Mouse (Mus musculus) CH12.LX (cell line): Measurements from ENCODE around the gene Dkk3. TPM values are rescaled to one million over a fixed set of nuclear protein-coding genes. Genes with fewer than 3 reads are reported as not detected.

Source experiments
- DNase-seq: peaks from one replicate; pipeline ENCODE4 v3.0.0-alpha.2; 2013; ENCODE audit errors: extremely low read depth
- H3K27ac ChIP-seq: 2 replicates; pipeline ENCODE4 v1.5.1; 2012; ENCODE audit warnings: low read depth, mild to moderate bottlenecking, control low read depth, moderate library complexity; ENCODE audit not compliant: insufficient read depth
- H3K27me3 ChIP-seq: replicated peaks from 2 replicates; pipeline ENCODE3; 2012; ENCODE audit warnings: inconsistent platforms
- H3K36me3 ChIP-seq, 2 experiments: replicated peaks in 1 of 2; 2 replicates each; pipeline versions ENCODE3 to v1.6.1; 2012; ENCODE audit warnings: inconsistent platforms in 1 of 2, low read length in 1 of 2, mild to moderate bottlenecking in 1 of 2, mixed read lengths in 1 of 2, moderate library complexity in 1 of 2; ENCODE audit not compliant: control insufficient read depth in 1 of 2, insufficient read depth in 1 of 2
- H3K4me1 ChIP-seq, 2 experiments: 2 replicates each; pipeline ENCODE4 v1.6.1; 2012; ENCODE audit warnings: inconsistent platforms in 1 of 2, moderate library complexity in 1 of 2; ENCODE audit not compliant: insufficient read depth in 2 of 2, control insufficient read depth in 1 of 2
- H3K4me2 ChIP-seq: 2 replicates; pipeline ENCODE4 v1.6.1; 2012; ENCODE audit warnings: low read depth, mild to moderate bottlenecking, control low read depth; ENCODE audit not compliant: poor library complexity, insufficient read depth, severe bottlenecking
- H3K4me3 ChIP-seq, 3 experiments: fragments of 150-350 bp in 1 of 3; sonication (generic) in 1 of 3; replicated peaks in 1 of 3; 2 replicates each; pipeline versions ENCODE3 to v1.5.1; 2011 to 2012; ENCODE audit warnings: low read depth in 2 of 3, low read length in 2 of 3, mild to moderate bottlenecking in 2 of 3, moderate library complexity in 2 of 3, control low read depth in 1 of 3, improper control_type of control experiment in 1 of 3, inconsistent platforms in 1 of 3, mixed read lengths in 1 of 3; ENCODE audit not compliant: poor library complexity in 1 of 3
- H3K79me2 ChIP-seq: replicated peaks from 2 replicates; pipeline ENCODE4 v1.6.1; 2012; ENCODE audit warnings: mild to moderate bottlenecking, moderate library complexity; ENCODE audit not compliant: control insufficient read depth, poor library complexity, insufficient read depth, severe bottlenecking; ENCODE audit errors: extremely low read depth
- H3K9ac ChIP-seq: 2 replicates; pipeline ENCODE4 v1.6.1; 2012; ENCODE audit warnings: low read depth, mild to moderate bottlenecking, control low read depth, moderate library complexity; ENCODE audit not compliant: insufficient read depth
- H3K9me3 ChIP-seq: replicated peaks from 2 replicates; pipeline ENCODE3; 2012; ENCODE audit warnings: low read length, inconsistent platforms, mixed read lengths
- BHLHE40 ChIP-seq: IDR thresholded peaks from 2 replicates; pipeline ENCODE4 v1.6.1; 2011; ENCODE audit warnings: mild to moderate bottlenecking, low read depth, low read length, improper control_type of control experiment
- CHD2 ChIP-seq: IDR thresholded peaks from 2 replicates; pipeline ENCODE4 v1.6.1; 2011; ENCODE audit warnings: low read length, improper control_type of control experiment
- CTCF ChIP-seq, 2 experiments: IDR thresholded peaks in 1 of 2; conservative IDR thresholded peaks in 1 of 2; 2 replicates each; pipeline ENCODE4 v1.5.1; 2011 to 2012; ENCODE audit warnings: low read depth in 2 of 2, low read length in 2 of 2, improper control_type of control experiment in 1 of 2, inconsistent platforms in 1 of 2, mild to moderate bottlenecking in 1 of 2, moderate library complexity in 1 of 2
- ELF1 ChIP-seq: IDR thresholded peaks from 2 replicates; pipeline ENCODE4 v1.6.1; 2014; ENCODE audit warnings: low read depth, mild to moderate bottlenecking, inconsistent platforms, low read length, improper control_type of control experiment
- EP300 ChIP-seq: IDR thresholded peaks from 2 replicates; pipeline ENCODE4 v1.6.1; 2011; ENCODE audit warnings: low read length, improper control_type of control experiment
- ETS1 ChIP-seq: conservative IDR thresholded peaks from 2 replicates; pipeline ENCODE4 v1.6.1; 2012; ENCODE audit warnings: low read depth, mild to moderate bottlenecking, inconsistent platforms, low read length, improper control_type of control experiment, moderate library complexity
- HCFC1 ChIP-seq: IDR thresholded peaks from 2 replicates; pipeline ENCODE4 v1.6.1; 2012; ENCODE audit warnings: low read depth, mild to moderate bottlenecking, inconsistent platforms, low read length, improper control_type of control experiment
- IRF4 ChIP-seq: IDR thresholded peaks from 2 replicates; pipeline ENCODE4 v1.6.1; 2014; ENCODE audit warnings: low read depth, mild to moderate bottlenecking, inconsistent platforms, low read length, improper control_type of control experiment
- JUN ChIP-seq: IDR thresholded peaks from 2 replicates; pipeline ENCODE4 v1.6.1; 2011; ENCODE audit warnings: low read depth, mild to moderate bottlenecking, low read length, improper control_type of control experiment, moderate library complexity; ENCODE audit not compliant: insufficient read depth
- JUND ChIP-seq: conservative IDR thresholded peaks from 2 replicates; pipeline ENCODE4 v1.6.1; 2011; ENCODE audit warnings: low read depth, low read length, improper control_type of control experiment
- KAT2A ChIP-seq: IDR thresholded peaks from 2 replicates; pipeline ENCODE4 v1.6.1; 2012; ENCODE audit warnings: low read length, improper control_type of control experiment, inconsistent platforms; ENCODE audit not compliant: insufficient replicate concordance
- MAFK ChIP-seq: IDR thresholded peaks from 2 replicates; pipeline ENCODE4 v1.6.1; 2011; ENCODE audit warnings: low read length, improper control_type of control experiment; ENCODE audit not compliant: insufficient replicate concordance
- MAX ChIP-seq: IDR thresholded peaks from 2 replicates; pipeline ENCODE4 v1.6.1; 2011; ENCODE audit warnings: low read length, improper control_type of control experiment
- MEF2A ChIP-seq: IDR thresholded peaks from 2 replicates; pipeline ENCODE4 v1.6.1; 2014; ENCODE audit warnings: low read depth, mild to moderate bottlenecking, inconsistent platforms, low read length, improper control_type of control experiment, borderline replicate concordance
- MXI1 ChIP-seq: IDR thresholded peaks from 2 replicates; pipeline ENCODE4 v1.6.1; 2011; ENCODE audit warnings: mild to moderate bottlenecking, low read depth, low read length, improper control_type of control experiment
- MYC ChIP-seq: IDR thresholded peaks from 2 replicates; pipeline ENCODE4 v1.6.1; 2011; ENCODE audit warnings: low read depth, mild to moderate bottlenecking, improper control_type of control experiment, low read length
- PAX5 ChIP-seq: IDR thresholded peaks from 2 replicates; pipeline ENCODE4 v1.6.1; 2012; ENCODE audit warnings: low read length, inconsistent platforms, mixed read lengths
- POLR2A ChIP-seq: IDR thresholded peaks from 2 replicates; pipeline ENCODE4 v1.6.1; 2011; ENCODE audit warnings: low read depth, mild to moderate bottlenecking, improper control_type of control experiment, low read length
- RAD21 ChIP-seq: IDR thresholded peaks from 2 replicates; pipeline ENCODE4 v1.6.1; 2011; ENCODE audit warnings: low read depth, mild to moderate bottlenecking, low read length, improper control_type of control experiment, moderate library complexity
- RCOR1 ChIP-seq: conservative IDR thresholded peaks from 2 replicates; pipeline ENCODE4 v1.6.1; 2012; ENCODE audit warnings: low read depth, mild to moderate bottlenecking, inconsistent platforms, low read length, improper control_type of control experiment
- SIN3A ChIP-seq: IDR thresholded peaks from 2 replicates; pipeline ENCODE4 v1.6.1; 2012; ENCODE audit warnings: low read length, improper control_type of control experiment, inconsistent platforms
- TBP ChIP-seq: conservative IDR thresholded peaks from 2 replicates; pipeline ENCODE4 v1.6.1; 2011; ENCODE audit warnings: low read depth, low read length, improper control_type of control experiment
- TCF12 ChIP-seq: IDR thresholded peaks from 2 replicates; pipeline ENCODE4 v1.6.1; 2014; ENCODE audit warnings: low read depth, mild to moderate bottlenecking, inconsistent platforms, low read length, improper control_type of control experiment
- UBTF ChIP-seq: IDR thresholded peaks from 2 replicates; pipeline ENCODE4 v1.6.1; 2012; ENCODE audit warnings: low read depth, mild to moderate bottlenecking, inconsistent platforms, low read length, improper control_type of control experiment, moderate library complexity
- USF1 ChIP-seq: IDR thresholded peaks from 2 replicates; pipeline ENCODE4 v1.6.1; 2014; ENCODE audit warnings: low read depth, mild to moderate bottlenecking, inconsistent platforms, low read length, improper control_type of control experiment
- USF2 ChIP-seq: conservative IDR thresholded peaks from 2 replicates; pipeline ENCODE4 v1.6.1; 2011; ENCODE audit warnings: low read depth, low read length, improper control_type of control experiment
- ZC3H11A ChIP-seq: IDR thresholded peaks from 2 replicates; pipeline ENCODE4 v1.6.1; 2012; ENCODE audit warnings: low read depth, mild to moderate bottlenecking, inconsistent platforms, low read length, improper control_type of control experiment
- ZNF384 ChIP-seq: IDR thresholded peaks from 2 replicates; pipeline ENCODE4 v1.6.1; 2012; ENCODE audit warnings: low read depth, low read length, improper control_type of control experiment, inconsistent platforms
- dilution Hi-C: fragments of 300-500 bp; cut with MboI; formaldehyde crosslinking; loops from 2 replicates; pipeline ENCODE4 v1.14.3; 2020; ENCODE audit warnings: low sequenced_read_pairs; ENCODE audit not compliant: extremely low pct_unique_long_range_greater_than_20kb, extremely low pct_ligation_motif_present
- in situ Hi-C: fragments of 300-500 bp; cut with MboI; formaldehyde crosslinking; loops from 3 replicates; pipeline ENCODE4 v1.14.3; 2019; ENCODE audit warnings: low sequenced_read_pairs, low pct_ligation_motif_present, low pct_unique_long_range_greater_than_20kb, mixed read lengths
- polyA plus RNA-seq: library from polyadenylated mRNA; unstranded; fragments of >175 nt; gene quantifications from 2 replicates; pipeline ENCODE4 v1.2.1, GENCODE M21; 2012; ENCODE audit warnings: low read depth; ENCODE audit not compliant: insufficient read length
- total RNA-seq, 2 experiments: library from RNA; depleted of rRNA; stranded (reverse); fragments of 300-350 nt in 1 of 2; fragments of >200 nt in 1 of 2; gene quantifications; 2 replicates each; pipeline ENCODE4 v1.2.3; 2012 to 2014

Dkk3 gene
- total and polyA plus RNA-seq, 3 experiments, result 0.38 to 0.55 (median 0.54) TPM

- dilution Hi-C loops, result no loop called here
- DNase-seq, result no peak
- in situ Hi-C loops, result loop anchor here (10.0 kb wide), 1 partner anchor 100 kb away; no protein-coding TSS in a partner anchor
- 0 out of 4 replicates have a peak, but pooled peaks cover 0 to 2% of the 10 kb centered on the region in 2 experiments for H3K4me1 ChIP-seq
- H3K27ac ChIP-seq, result no peak overlapping the region
- H3K9me3 ChIP-seq, result peaks cover 3% of the 10 kb centered on the region
- no peaks in the 10 kb centered on the region for H3K27me3 ChIP-seq
- no peak for TF ChIP-seq KAT2A
- no peak for TF ChIP-seq JUND
- no peak for TF ChIP-seq MYC
- TF ChIP-seq MAFK, result no peak
- no peak for TF ChIP-seq USF2
- no peak for TF ChIP-seq MEF2A
- no peak for TF ChIP-seq ELF1
- no peak for TF ChIP-seq EP300
- no peak for TF ChIP-seq RAD21
- TF ChIP-seq MXI1, result no peak
- no peak for TF ChIP-seq ZNF384
- no peak for TF ChIP-seq UBTF
- TF ChIP-seq SIN3A, result no peak
- no peak for TF ChIP-seq HCFC1
- TF ChIP-seq ZC3H11A, result no peak
- TF ChIP-seq ETS1, result no peak
- no peak for TF ChIP-seq MAX
- TF ChIP-seq BHLHE40, result no peak
- TF ChIP-seq USF1, result no peak
- TF ChIP-seq CTCF (conservative IDR thresholded peaks at IDR 0.05 in 1 of 2, IDR thresholded peaks at IDR 0.05 in 1 of 2; ENCODE audit: low read depth in 2 of 2, low read length in 2 of 2), result no peak
- no peaks in the 10 kb centered on the region for H3K79me2 ChIP-seq
- no peak overlapping the region for H3K4me3 ChIP-seq
- H3K9ac ChIP-seq, result no peak overlapping the region
- H3K4me2 ChIP-seq, result no peak overlapping the region
- no peaks in the 10 kb centered on the region for H3K36me3 ChIP-seq
These were observed 26.4 kb upstream of the Dkk3 start for GRCm38 (mm10) chr7:112185226-112185745.

GRCm38 (mm10) chr7:112184519-112185225 is 25.8 kb upstream of the Dkk3 start:
- Histone ChIP-seq H3K9ac (no peak overlapping the region), H3K4me2 (no peak overlapping the region), H3K79me2 (no peaks in the 10 kb centered on the region), H3K9me3 (peaks cover 3% of the 10 kb centered on the region), H3K4me3 (no peak overlapping the region), H3K27ac (no peak overlapping the region), H3K27me3 (no peaks in the 10 kb centered on the region), H3K4me1 (peaks cover 0 to 6% of the 10 kb centered on the region in 2 experiments; a peak in 1 of 4 replicates), H3K36me3 (no peaks in the 10 kb centered on the region)
- dilution Hi-C loops (no loop called here), in situ Hi-C loops (loop anchor here (5.0 to 10.0 kb wide), 2 partner anchors 100 to 188 kb away; no protein-coding TSS in a partner anchor)
- no peak for DNase-seq
- TF ChIP-seq RCOR1 (no peak), ZNF384 (no peak), CHD2 (no peak), TCF12 (no peak), POLR2A (no peak), USF2 (no peak), RAD21 (no peak), JUN (no peak), MYC (no peak), MAX (no peak), PAX5 (no peak), TBP (no peak), EP300 (no peak), MAFK (no peak), ZC3H11A (no peak), MEF2A (no peak), HCFC1 (no peak), IRF4 (no peak)
